Mouse (Mus musculus) cortical plate, adult 2 months (tissue): Measurements from ENCODE around the gene 4933428G20Rik.

Experiments
- CTCF ChIP-seq: fragments of 200-500 bp; IDR thresholded peaks from 2 replicates; pipeline ENCODE4 v1.5.1; 2011; ENCODE audit warnings: mild to moderate bottlenecking, control low read depth, low read length; ENCODE audit not compliant: insufficient read depth; ENCODE audit errors: extremely low read depth
- POLR2A ChIP-seq: fragments of 200-500 bp; IDR thresholded peaks from 2 replicates; pipeline ENCODE4 v1.6.1; 2011; ENCODE audit warnings: mild to moderate bottlenecking, low read length, control low read depth; ENCODE audit not compliant: insufficient read depth; ENCODE audit errors: extremely low read depth

GRCm38 (mm10) chr11:97540604-97541003 lies 40.5 kb upstream of the 4933428G20Rik start:
- no peak for TF ChIP-seq CTCF
- TF ChIP-seq POLR2A, result no peak
